Mouse (Mus musculus): Measurements from ENCODE around the gene Pttg1.

Gene Pttg1

GRCm38 (mm10) chr11:43425824-43426413, at the start of gene Pttg1:
Gene Pttg1 (minus strand): TSS chr11:43426251.
- DNase-seq (ENCODE audit: low spot score in 2 of 2) = peak; percentile 45 to 73

GRCm38 (mm10) chr11:43474225-43474774, 48.2 kb upstream of the Pttg1 start, which contains the start of gene C1qtnf2:
Gene C1qtnf2 (plus strand): TSS chr11:43474276.
- DNase-seq (ENCODE audit: low spot score in 2 of 2) = peak; percentile 26 to 34

- no peak for DNase-seq (ENCODE audit: low spot score in 2 of 2)
Measured at GRCm38 (mm10) chr11:43473635-43474224, 47.7 kb upstream of the Pttg1 start.

- no peak for DNase-seq (ENCODE audit: low spot score in 2 of 2)
Measured at GRCm38 (mm10) chr11:43473115-43473514, 47.1 kb upstream of the Pttg1 start.

- DNase-seq (ENCODE audit: low spot score in 2 of 2) = no peak
Measured at GRCm38 (mm10) chr11:43470881-43471820, 45.1 kb upstream of the Pttg1 start.

- no peak for DNase-seq (ENCODE audit: low spot score in 2 of 2)
Measured at GRCm38 (mm10) chr11:43470118-43470517, 44.1 kb upstream of the Pttg1 start.

- DNase-seq (ENCODE audit: low spot score in 2 of 2) = no peak
Measured at GRCm38 (mm10) chr11:43463204-43463603, 37.2 kb upstream of the Pttg1 start.

GRCm38 (mm10) chr11:43452266-43452665, 26.2 kb upstream of the Pttg1 start:
- no peak for DNase-seq (ENCODE audit: low spot score in 2 of 2)

- DNase-seq (ENCODE audit: low spot score in 2 of 2) = no peak
Measured at GRCm38 (mm10) chr11:43451322-43451721, 25.3 kb upstream of the Pttg1 start.

- DNase-seq (ENCODE audit: low spot score in 2 of 2) = no peak
Measured at GRCm38 (mm10) chr11:43449916-43450315, 23.9 kb upstream of the Pttg1 start.

- DNase-seq (ENCODE audit: low spot score in 2 of 2) = no peak
Measured at GRCm38 (mm10) chr11:43443183-43443582, 17.1 kb upstream of the Pttg1 start.

- DNase-seq (ENCODE audit: low spot score in 2 of 2) = no peak
Measured at GRCm38 (mm10) chr11:43441121-43441520, 15.1 kb upstream of the Pttg1 start.

GRCm38 (mm10) chr11:43434024-43434407, 8.0 kb upstream of the Pttg1 start:
- DNase-seq (ENCODE audit: low spot score in 2 of 2) = no peak

GRCm38 (mm10) chr11:43433254-43434023, 7.4 kb upstream of the Pttg1 start, which contains the start of gene Slu7:
Gene Slu7 (plus strand): TSS chr11:43433744.
- DNase-seq (ENCODE audit: low spot score in 2 of 2) = peak; percentile 60 to 65

GRCm38 (mm10) chr11:43426414-43426884, 398 bp upstream of the Pttg1 start:
- peak in 1 of 2 experiments; percentile 24 for DNase-seq (ENCODE audit: low spot score in 2 of 2)

- no peak for DNase-seq (ENCODE audit: low spot score in 2 of 2)
Measured at GRCm38 (mm10) chr11:43425166-43425709, 813 bp downstream of the Pttg1 start.

- DNase-seq (ENCODE audit: low spot score in 2 of 2) = no peak
Measured at GRCm38 (mm10) chr11:43424386-43424785, 1.7 kb downstream of the Pttg1 start.

GRCm38 (mm10) chr11:43417201-43417600, 8.8 kb downstream of the Pttg1 start:
- DNase-seq (ENCODE audit: low spot score in 2 of 2) = no peak

- DNase-seq (ENCODE audit: low spot score in 2 of 2) = peak; percentile 31 to 45
Measured at GRCm38 (mm10) chr11:43412771-43413451, 13.1 kb downstream of the Pttg1 start.

GRCm38 (mm10) chr11:43411413-43411812, 14.6 kb downstream of the Pttg1 start:
- DNase-seq (ENCODE audit: low spot score in 2 of 2) = peak in 1 of 2 experiments; percentile 51

All from urinary bladder, adult 18-20 months (tissue).